Mouse (Mus musculus) layer of hippocampus, postnatal 25 days (tissue): ENCODE results near the gene 9430015G10Rik. TPM values are rescaled to one million over a fixed set of nuclear protein-coding genes. Genes with fewer than 3 reads are reported as not detected.
"Not testable (repeated sequence)": the region's sequence is repeated elsewhere in the genome, so short reads cannot be mapped to it uniquely, and the experiment has no call there.

ENCODE experiments used
- DNase-seq, 2 experiments: peaks; one replicate each; pipeline ENCODE4 v3.0.0; 2022; ENCODE audit warnings: mixed read lengths in 2 of 2, low spot score in 1 of 2; ENCODE audit errors: extremely low spot score in 1 of 2
- total RNA-seq, 2 experiments: library from RNA; stranded (reverse); gene quantifications; 2 replicates each; pipeline ENCODE4 v1.2.3; 2021

9430015G10Rik gene
- total RNA-seq, 2 experiments from 2014 or later: 21.6 to 30.3 TPM

DNA sequence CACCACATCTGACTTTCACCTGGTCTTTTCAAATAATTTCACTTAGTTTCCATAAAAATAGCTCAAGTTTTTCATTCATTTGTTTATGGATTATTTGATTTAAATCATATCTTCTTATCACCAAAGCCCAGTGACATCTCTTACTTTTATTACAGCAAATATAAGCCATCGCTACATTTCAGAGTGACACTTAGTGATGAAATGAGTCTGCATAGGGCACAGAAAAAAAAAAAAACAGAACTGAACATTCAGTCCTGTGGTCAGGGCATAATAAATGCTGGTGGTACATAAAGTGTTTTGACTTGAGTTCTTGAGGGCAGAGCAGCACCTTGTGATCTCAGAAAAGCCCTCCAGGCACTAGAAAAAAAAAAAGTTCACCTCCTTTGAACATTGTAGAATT, 13.6 kb upstream of the 9430015G10Rik start:
- DNase-seq: no peak

- no peak for DNase-seq
Measured at GRCm38 (mm10) chr4:156097770-156098366, 11.9 kb upstream of the 9430015G10Rik start.

DNA sequence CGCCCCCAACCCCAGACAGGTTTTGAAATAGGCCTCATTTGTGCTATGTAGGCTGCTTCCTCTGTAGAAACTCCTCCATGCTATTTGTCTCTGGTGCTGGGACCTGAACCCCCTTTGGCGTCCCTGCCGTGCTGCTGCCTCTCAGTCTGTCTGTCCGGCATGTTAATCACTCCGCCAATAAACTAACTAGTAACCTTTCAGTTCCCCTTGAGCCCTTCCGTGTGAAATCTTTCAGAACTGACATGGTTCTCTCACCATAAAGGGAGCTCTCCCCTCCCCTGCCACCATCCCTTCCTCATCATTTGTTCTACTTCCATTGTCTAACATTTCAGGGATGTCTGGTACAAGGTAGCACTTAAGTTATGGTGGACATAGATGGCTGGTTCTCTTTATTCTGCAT, 10.4 kb upstream of the 9430015G10Rik start:
- DNase-seq: no peak

DNA sequence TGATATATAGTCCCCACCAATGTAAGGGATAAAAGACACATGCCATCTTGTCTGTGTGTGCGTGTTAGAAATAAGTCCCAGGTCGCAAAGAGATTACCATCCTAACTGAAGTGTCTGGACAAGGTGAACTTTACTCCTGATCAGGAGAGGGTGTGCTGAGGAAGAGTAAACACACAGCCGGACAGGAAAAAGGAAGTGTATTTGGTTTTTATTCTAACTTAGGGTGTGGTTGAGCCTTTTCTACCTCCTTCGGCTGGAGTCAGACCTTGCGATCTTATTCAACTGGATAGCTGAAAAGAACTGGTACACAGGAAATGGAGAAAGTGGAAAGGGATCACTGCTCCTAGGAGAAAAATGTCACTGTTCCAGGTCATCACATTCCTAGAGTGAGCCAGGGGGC, 9.3 kb upstream of the 9430015G10Rik start:
- DNase-seq: no peak

- no peak for DNase-seq
Measured at GRCm38 (mm10) chr4:156101481-156101903, 8.3 kb upstream of the 9430015G10Rik start.

GRCm38 (mm10) chr4:156103342-156103741, 6.4 kb upstream of the 9430015G10Rik start:
- DNase-seq: no peak

DNA sequence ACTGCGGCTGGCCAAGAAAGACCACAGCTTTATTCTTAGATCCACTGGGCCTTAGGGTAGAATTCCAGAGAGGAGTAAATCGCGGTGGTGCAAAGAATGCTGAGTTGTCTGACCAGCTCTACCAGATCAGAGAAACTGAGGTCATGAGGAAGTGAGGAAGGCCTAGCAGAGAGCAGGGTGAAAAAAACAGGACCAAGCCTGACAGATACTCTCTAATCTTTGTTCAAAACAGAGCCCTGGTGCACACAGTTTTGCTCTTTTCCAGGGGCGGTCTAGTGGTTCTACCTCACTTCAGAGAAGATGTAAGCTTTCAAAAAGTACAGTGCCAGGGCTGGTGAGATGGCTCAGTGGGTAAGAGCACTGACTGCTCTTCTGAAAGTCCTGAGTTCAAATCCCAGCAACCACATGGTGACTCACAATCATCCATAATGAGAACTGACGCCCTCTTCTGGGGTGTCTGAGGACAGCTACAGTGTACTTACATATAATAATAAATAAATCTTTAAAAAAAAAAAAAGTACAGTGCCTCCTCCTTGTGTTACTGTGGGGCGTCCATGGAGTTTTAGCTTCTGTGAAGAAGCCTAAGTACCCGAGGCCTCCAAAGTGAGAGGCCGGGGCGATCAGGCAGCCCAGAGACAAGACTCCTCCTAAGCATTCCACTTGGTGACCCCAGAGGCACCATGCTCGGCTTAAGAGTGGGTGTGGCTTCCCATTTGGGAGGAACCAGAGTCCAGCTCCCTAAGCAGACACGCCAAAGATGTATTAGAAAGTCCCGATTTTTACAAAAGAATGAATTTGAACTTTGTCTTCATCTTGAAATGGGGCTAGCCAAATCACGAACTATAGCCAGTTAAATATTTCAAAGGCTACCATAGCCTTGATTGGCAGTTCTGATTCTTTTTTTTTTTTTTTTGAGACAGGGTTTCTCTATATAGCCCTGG, 906 bp upstream of the 9430015G10Rik start:
- no peak for DNase-seq

GRCm38 (mm10) chr4:156124077-156124476, 14.3 kb downstream of the 9430015G10Rik start:
- no peak for DNase-seq

GRCm38 (mm10) chr4:156125393-156125792, 15.6 kb downstream of the 9430015G10Rik start:
- no peak for DNase-seq

DNA sequence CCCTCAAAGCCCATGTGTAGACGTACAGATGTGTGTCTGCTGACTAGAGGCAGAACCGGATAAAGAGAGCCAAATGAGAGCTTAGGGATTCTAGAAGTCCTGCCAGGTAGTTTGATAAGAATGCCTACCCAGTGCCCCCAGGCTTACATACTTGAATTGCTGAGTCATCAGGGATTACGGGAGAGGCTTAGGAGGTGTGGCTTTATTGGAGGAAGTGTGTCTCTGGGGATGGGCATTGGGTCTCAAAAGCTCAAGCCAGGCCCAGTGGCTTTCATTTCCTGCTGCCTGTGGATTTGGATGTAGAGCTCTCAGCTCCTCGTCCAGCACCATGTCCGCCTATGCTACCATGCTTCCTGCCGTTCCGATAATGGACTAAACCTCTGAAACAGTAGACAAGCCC, 17.1 kb downstream of the 9430015G10Rik start:
- DNase-seq: no peak

DNA sequence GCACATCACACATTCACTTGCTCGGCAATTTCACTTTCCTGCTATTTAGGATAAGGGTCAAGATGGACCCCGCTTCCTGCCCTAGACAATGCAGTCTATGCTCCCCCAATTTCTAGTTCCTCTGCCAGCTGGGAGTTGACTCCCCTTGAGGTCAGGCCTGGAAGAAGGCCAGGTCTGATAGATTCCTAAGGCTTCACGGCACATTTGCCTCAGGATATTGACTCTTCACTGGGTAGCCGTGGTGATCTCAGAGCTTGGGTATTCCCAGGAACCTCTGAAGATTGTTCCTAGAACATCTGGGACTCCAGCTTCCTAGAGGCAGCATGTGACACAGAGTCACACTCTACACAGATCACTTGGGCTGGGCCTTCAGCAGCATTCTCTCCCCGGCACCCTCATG, 19.0 kb downstream of the 9430015G10Rik start:
- DNase-seq: no peak

- DNase-seq: no peak
Measured at GRCm38 (mm10) chr4:156130436-156130835, 20.7 kb downstream of the 9430015G10Rik start, which contains the start of gene Rnf223. Rnf223 (plus strand) TSS chr4:156130513.

GRCm38 (mm10) chr4:156130940-156131339, 21.2 kb downstream of the 9430015G10Rik start:
- DNase-seq: no peak

- DNase-seq: no peak
Measured at GRCm38 (mm10) chr4:156133334-156133733, 23.6 kb downstream of the 9430015G10Rik start.

GRCm38 (mm10) chr4:156133943-156134605, 24.3 kb downstream of the 9430015G10Rik start:
- DNase-seq: no peak

DNA sequence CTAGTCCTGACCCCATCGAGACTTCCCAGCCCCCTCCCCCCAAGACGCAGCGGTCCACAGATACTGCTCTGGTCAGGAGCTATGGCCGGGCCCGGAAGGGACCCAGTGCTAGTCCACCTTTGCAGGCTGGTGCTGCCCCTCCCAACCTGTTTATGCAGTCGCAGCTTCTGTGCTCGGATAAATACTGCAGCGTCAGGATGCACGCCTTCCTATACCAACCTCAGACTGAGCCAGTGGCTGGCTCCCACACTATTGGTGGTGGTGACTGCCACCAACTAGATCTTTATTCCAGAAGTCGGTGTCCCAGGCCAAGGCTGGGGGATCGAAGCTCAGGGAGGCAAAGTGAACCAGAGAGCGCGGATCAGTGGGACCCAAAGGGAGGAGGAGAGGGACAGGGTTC, 25.3 kb downstream of the 9430015G10Rik start:
- no peak for DNase-seq

GRCm38 (mm10) chr4:156135801-156136200, 26.0 kb downstream of the 9430015G10Rik start:
- DNase-seq: no peak

DNA sequence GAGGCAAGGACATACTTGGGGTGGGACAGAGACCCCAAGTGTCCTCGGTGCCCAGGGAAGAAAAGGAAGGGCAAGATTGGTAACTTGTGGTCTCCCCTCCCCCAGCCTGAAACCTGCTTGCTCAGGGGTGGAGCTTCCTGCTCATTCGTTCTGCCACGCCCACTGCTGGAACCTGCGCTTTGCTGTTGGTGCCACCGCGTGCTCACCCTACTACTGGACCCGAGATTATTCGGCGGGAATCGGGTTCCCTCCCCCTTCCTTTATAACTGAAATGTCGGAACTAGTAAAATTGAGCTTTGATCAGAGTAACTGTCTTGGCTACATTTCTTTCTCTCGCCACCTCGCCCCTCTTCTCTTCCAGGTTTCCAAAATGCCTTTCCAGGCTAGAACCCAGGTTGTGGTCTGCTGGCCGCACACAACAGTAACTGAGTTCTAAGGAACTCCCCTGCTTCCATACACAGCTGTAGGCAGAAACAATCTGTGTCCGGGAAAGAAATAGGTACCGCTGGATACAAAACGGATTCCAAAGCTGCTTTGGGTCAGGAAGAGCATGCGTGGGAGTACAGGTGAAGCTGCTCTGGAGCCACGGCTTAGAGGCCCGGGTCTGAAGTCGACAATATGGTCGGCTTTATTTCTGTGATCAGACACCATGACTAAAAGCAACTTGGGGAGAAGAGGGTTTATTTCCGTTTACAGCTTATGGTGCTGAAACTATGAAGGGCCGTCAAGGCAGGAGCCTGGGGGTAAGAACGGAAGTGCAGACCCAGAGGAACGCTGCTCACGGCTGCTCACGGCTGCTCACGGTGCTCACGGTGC, 26.7 kb downstream of the 9430015G10Rik start:
- DNase-seq: no peak

GRCm38 (mm10) chr4:156150887-156151286, 41.1 kb downstream of the 9430015G10Rik start:
- not testable (repeated sequence) for DNase-seq

DNA sequence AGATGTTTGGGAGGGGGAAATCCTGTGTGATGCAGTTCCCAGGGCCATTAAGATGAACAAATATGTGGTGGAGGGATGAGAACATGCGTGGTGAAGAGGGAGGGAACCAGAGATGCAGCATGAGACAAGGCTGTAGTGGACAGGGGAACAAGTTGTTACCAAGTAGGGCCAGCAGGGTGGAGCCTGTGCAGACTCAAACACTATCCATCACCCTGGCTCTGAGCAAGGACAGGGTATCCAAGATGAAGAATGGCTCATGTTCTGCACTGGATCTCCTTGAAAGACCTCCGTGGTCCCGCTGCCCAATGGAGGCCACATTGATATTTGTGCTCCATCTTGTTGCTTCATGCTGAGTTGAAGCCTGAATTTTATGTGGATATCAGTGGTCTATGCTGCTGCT, 45.0 kb downstream of the 9430015G10Rik start:
- DNase-seq: no peak
